Mouse (Mus musculus) splenic B cell, adult 2 months (primary cell): ENCODE data around the gene Tef.

Experiments
- DNase-seq: peaks from one replicate; pipeline ENCODE4 v3.0.0-alpha.2; 2011; ENCODE audit warnings: low read depth, low spot score
- H3K27me3 ChIP-seq: 2 replicates; pipeline ENCODE4 v1.6.1; 2012; ENCODE audit warnings: mild to moderate bottlenecking, low read length, moderate library complexity, mixed read lengths; ENCODE audit not compliant: control insufficient read depth, poor library complexity, insufficient read depth, severe bottlenecking
- H3K36me3 ChIP-seq: 2 replicates; pipeline ENCODE4 v1.6.1; 2012; ENCODE audit warnings: mild to moderate bottlenecking, low read length, moderate library complexity, mixed read lengths; ENCODE audit not compliant: control insufficient read depth, poor library complexity, insufficient read depth, severe bottlenecking

The Tef gene

DNA sequence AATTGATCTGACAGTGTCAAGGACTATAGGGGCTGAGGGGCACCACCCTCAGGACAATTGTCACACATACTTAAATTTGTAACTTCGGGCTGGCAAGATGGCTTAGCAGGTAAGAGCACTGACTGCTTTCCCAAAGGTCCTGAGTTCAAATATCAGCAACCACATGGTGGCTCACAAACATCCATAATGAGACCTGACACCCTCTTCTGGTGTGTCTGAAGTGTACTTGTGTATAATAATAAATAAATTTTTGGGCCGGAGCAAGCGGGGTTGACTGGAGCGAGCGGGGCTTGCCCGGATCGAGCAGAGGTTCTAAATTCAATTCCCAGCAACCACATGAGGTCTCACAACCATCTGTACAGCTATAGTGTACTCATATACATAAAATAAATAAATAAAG is 38.1 kb downstream of the Tef start:
- Histone ChIP-seq H3K36me3 (no peaks in the 10 kb centered on the region), H3K27me3 (no peaks in the 10 kb centered on the region)
- no peak for DNase-seq

DNA sequence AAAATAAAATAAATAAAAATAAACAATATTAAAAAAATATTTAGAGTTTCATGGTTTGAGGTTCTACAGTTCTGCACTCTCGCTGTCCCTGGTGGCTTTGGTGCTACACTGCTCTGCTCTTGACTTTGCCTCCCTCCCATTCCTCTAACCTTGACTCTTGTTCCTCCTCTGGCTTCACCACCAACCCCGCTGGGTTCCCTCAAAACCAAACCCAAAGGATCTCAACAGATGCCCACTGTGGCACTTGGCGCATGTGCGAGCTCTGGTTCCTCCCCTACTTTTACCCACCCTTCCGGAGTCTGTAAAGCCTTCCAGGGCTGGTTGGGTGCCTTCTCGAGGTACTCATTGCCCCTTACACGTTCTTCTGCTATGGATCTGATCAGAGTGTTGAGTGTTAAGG is 40.1 kb downstream of the Tef start:
- no peaks in the 10 kb centered on the region for H3K27me3 ChIP-seq
- H3K36me3 ChIP-seq = no peaks in the 10 kb centered on the region
- no peak for DNase-seq

DNA sequence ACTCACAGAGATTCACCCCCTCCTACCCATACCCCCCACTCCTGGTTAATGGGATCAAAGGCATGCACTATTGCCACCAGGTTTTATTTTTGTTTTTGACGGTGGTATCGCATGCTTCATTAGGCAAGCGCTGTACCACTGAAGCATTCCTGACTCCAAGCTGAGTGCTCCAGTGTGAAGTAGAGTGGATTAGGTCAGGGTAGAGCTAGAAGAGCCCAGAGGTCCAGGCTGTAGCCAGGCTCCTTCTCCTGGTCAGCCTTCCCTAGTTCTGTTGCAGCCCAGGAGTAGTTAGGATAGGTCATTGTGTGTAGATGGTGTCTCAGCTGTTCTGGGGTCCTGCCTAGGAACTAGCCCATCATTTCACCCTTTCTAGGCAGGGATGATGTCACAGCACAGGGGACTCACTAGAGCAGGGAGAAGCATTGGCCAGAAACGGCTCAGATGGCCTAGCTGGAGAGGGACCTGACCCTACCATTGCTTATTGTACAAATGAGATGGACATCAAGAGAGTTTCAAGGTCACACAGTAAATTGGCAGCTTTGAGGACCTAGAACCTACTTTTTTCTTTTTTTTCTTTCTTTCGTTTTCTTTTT is 42.9 kb downstream of the Tef start:
- DNase-seq = no peak
- Histone ChIP-seq H3K36me3 (peaks cover 8% of the 10 kb centered on the region), H3K27me3 (no peaks in the 10 kb centered on the region)

DNA sequence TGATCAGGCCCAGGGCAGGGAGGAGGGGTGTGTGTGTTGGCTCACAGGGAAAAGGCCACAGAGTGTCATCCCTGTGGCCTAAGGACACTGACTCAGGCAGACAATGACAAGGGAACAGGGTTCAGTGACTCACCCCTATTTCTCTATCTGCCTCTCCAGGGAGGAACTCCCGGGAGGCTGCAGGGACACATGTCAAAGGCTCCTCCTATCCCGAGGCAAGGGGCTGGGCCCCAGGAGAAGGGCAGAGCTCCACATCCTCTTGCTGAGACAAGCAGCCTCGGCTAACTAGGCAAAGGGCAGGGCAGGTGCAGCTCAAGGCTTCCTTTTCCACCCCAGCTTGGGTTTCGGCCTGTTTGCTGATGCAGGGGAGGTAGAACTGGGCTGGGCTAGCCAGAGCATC is 43.5 kb downstream of the Tef start:
- Histone ChIP-seq H3K27me3 (no peaks in the 10 kb centered on the region), H3K36me3 (peaks cover 8% of the 10 kb centered on the region)
- no peak for DNase-seq

DNA sequence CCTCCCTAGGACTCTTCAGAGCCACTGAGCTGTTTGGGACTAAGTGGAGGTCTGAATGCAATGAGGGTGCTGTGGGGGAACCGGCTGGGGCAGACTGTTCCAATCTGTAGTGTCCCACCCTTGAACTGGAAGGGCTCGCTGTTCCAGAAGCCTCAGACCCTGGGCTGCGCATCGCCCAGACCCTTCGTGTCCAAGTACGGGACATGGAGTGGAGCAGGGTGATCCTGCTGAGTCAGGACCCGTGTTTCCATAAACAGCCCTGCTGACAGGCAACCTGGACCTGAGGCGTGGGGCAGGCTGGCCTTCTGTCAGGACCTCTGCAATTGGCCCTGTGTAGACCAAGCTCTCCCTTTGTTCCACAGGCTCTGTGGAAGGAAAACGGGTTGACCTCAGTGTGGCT is 44.5 kb downstream of the Tef start:
- no peaks in the 10 kb centered on the region for H3K27me3 ChIP-seq
- H3K36me3 ChIP-seq = peaks cover 10% of the 10 kb centered on the region
- no peak for DNase-seq

DNA sequence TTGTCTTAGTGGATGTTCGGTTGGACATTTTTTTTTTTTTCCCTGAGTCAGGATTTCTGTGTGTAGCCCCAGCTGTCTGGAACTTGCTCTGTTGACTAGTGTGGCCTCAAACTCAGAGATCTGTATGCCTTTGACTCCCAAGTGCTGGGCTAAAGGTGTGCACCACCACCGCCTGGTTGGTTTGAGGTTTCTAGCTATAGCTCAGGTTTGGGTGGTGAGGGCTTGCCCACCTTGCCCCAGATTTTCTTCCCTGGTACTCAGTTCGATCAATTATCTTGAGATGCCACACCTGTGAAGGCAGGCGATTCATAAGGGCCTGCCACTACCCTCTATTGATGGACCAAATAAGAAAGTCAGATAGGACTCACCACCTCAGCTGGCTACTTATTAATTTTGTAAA is 44.9 kb downstream of the Tef start:
- no peak for DNase-seq
- H3K27me3 ChIP-seq = no peaks in the 10 kb centered on the region
- peaks cover 10% of the 10 kb centered on the region for H3K36me3 ChIP-seq

DNA sequence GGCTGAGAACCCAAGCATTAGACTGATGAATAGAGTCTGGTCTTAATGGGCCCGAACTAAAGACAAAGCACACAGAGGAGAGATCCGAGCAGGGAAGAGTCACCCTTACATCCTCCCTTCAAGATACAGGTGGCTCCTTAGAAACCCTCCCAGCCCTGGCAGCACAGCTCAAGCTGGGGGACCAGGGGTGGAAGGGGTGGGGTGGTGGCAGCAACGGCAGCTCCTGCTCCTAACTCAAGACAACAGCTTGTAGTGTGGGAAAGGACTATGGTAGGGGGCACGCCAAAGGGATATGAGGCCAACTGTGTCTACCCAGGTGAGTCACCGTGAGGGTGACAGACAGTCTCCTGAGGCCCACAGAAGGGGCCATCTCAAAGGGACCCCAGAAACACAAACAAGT is 45.6 kb downstream of the Tef start:
- DNase-seq = no peak
- Histone ChIP-seq H3K36me3 (peaks cover 14% of the 10 kb centered on the region), H3K27me3 (no peaks in the 10 kb centered on the region)

DNA sequence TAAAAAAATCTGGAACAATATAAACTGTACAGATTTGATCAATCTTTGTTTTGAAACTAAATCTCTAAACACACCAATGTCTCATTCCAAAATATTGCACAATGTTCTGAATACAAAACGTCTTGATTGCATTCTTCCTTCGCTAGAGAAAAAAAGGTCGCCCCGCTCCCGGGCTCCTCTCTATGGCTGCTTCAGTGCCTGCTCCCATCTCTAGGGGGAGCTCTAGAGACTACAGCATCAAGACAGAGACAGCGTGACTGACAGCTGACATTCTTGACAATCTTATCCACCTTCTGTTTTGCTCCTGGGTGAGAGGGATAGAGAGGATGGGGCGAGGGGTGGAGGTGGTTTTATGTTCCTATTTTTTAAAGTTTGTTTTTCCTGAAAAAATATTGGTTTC is 46.1 kb downstream of the Tef start:
- DNase-seq = peak; percentile 83
- Histone ChIP-seq H3K27me3 (no peaks in the 10 kb centered on the region), H3K36me3 (peaks cover 14% of the 10 kb centered on the region)

DNA sequence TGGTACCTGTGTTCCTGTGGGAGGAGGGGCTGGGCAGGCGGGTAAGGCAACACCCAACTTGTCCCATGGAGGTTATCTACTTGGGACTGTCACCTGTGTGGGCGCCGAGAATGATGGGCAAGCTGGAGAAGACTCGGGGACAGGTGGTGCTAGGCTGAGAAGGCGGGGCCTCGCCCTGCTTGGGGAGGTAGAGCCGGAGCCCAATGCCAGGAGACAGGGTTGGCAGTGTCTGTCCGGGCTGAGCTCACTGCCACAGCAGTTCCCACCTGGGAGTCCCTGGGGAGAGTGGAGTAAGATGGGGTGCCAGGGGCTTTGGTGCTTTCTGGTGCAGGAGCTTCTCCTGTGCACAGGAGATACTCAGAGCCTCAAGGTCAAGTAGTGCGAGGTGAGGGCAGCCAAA is 46.9 kb downstream of the Tef start:
- Histone ChIP-seq H3K36me3 (peaks cover 14% of the 10 kb centered on the region), H3K27me3 (no peaks in the 10 kb centered on the region)
- no peak for DNase-seq

DNA sequence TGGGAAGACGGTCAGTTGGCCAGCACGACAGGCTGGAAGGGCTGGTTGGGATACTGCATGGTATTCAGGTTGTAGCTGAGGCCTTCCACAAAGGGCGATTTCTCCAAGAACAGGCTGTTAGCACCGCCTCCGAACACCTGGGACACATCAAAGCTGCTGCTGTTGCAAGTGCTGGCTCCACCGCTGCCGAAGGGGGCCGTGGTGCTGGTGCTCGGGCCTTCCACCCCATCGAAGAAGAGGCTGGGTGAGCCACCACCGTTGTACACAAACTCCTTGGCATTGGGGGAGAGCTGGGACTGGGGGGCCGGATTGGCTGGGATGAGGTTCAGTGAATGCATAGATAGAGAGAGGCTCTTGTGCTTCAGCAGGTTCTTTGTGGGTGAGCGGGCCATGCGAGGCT is 48.5 kb downstream of the Tef start:
- Histone ChIP-seq H3K27me3 (no peaks in the 10 kb centered on the region), H3K36me3 (peaks cover 14% of the 10 kb centered on the region)
- no peak for DNase-seq

DNA sequence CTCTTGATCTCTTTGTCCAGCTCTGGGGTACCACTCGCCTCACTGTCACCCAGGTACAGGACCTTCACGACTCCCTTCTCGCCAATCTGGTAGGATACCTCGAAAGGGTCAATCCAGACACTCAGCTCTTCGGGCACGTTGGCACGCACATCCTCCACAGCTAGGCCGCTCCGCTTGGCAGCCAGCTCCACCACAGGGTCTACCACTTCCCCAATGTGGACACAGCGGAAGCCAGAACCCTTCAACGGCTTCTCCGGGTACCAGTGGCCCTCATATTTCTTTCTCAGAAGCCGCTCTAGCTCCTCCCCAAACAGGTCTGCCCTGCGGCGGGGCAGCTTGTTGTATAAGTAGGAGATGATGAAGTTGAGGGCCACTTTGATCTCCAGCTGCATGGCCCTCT is 49.2 kb downstream of the Tef start:
- DNase-seq = no peak
- H3K27me3 ChIP-seq = no peaks in the 10 kb centered on the region

DNA sequence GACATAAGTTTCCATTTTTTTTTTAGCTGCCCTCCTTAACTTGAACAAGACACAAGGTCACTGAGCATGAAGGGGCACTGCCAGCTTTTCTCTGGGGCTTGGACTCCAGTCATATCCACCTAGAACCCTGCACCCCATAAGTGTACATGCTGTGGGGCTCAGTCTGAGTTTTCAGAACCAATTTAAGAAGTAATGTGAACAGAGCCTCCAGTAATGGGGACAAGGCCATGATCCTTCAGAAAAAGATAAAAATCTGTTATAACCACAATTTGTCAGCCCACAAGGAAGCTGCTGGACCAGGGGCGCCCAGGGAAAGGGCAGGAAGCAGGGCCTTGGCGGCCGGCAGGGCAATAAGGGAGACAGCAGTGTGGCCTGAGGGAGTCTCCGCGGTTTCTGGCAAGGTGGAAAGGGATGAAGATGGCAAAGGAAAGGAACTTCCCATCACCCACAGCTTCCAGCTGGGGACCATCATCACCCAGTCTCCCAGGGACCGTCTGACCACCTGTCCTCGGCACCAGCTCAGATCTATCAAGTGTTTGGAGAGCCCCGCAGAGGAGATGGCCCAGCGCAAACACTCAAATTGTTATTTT is 50.3 kb downstream of the Tef start:
- H3K27me3 ChIP-seq = no peaks in the 10 kb centered on the region
- peaks cover 14% of the 10 kb centered on the region for H3K36me3 ChIP-seq
- DNase-seq = no peak

More for the DNA sequence above, 49.2 kb downstream of the Tef start:
- H3K36me3 ChIP-seq = peaks cover 14% of the 10 kb centered on the region

DNA sequence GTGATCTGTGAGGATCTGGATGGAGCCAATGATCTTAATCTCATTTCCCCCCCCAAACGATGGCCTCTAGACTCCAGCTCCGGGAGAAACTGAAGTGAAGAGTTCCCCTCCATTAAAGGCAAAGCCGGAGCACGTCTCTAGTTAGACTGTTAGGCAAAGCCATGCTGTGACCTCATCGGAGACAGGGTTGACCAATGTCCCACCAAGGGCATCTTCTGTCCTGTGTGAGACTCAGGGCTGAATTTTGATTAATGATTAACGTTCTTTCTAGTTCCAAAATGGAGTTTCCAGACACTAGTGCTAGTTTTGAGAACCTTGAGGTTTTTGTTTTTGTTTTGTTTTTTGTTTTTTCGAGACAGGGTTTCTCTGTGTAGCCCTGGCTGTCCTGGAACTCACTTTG is 50.9 kb downstream of the Tef start:
- DNase-seq = no peak
- H3K27me3 ChIP-seq = no peaks in the 10 kb centered on the region

DNA sequence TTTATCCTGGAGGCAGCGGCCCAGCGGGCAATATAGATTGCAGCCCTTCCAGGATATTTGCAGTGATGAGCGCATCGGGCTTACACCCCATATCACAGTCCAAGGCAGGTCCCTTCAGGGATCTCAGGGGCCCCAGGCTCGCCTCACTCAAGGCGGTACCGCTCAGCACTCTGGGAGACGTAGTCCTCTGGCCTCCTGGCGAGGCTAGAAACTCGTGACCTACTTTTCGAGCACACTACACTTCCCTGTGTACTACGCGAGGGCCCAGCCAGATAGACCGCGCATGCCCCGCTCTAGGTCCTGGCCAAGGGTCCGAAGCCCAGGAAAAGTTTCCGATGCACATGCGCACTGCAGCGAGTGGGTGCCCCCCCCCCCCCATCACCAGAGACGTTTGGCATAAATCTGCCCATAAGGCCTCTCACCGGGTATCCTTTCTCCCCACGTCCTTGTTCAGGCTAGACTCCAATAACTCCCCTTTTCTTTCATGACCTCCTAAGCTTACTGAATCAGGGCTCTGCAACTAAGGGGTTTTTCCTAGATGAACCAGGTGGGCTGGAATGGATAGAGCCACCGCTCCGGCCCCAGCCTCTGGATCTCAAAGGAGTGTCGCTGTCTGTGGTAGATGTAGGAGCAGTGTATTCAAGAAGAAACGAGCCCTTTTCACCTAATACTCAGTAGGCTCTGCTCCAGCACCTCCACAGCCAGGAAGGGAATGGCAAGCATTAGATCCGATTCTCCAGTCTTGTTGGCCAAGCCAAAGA is 54.0 kb downstream of the Tef start:
- H3K27me3 ChIP-seq = no peaks in the 10 kb centered on the region
- peak; percentile 90 for DNase-seq
- peaks cover 5% of the 10 kb centered on the region for H3K36me3 ChIP-seq

More for the DNA sequence above, 50.9 kb downstream of the Tef start:
- H3K36me3 ChIP-seq = peaks cover 14% of the 10 kb centered on the region

DNA sequence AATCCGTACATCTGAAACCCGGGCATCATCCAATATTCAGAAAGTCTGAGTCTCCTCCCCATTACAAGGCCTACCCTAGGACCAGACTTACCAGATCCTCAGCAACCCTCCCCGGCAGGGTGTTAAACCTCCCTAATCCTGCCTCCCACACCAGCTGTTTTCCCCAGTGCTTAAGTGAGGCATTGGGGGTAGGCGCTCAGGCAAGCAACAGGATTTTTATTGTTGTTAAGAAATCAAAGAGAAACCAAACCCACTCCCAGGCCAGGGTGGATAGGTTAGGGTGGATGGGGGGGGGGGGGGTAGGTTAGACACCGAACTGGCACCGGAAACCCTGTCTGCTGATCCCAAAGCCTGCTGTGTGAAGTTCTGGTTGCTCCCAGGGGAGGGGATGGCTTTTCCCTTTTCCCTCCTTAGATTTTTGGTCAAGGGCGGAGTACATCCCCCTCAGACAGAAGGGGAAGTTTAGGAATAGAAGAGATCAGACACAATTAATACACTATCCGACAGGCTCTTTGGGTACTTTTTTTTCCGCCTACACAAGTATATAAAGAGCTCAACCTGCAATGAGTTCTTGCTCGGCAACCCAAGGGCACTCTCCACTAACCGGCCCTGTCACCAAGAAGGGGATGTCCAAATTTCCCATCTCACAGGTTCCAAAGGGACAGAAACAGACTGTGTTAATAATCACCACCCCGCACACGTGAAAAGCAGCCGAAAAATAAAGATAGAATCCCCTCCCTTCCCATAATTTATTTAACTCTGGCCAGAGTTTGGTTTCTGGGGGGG is 54.9 kb downstream of the Tef start:
- H3K27me3 ChIP-seq = no peaks in the 10 kb centered on the region
- peak; percentile 51 for DNase-seq
- H3K36me3 ChIP-seq = peaks cover 3% of the 10 kb centered on the region
